Mouse (Mus musculus) liver, embryonic 14.5 days (tissue): ENCODE results near the gene Sf3b2. TPM values are rescaled to one million over a fixed set of nuclear protein-coding genes. Genes with fewer than 3 reads are reported as not detected.
A peak's percentile ranks its signal among the peaks of the same experiment; 100 is the strongest.

Experiments
- ATAC-seq: fragments of 200-750 bp; cut with Nextera tagmentation; 2 replicates; pipeline ENCODE4 v1.8.0; 2017; ENCODE audit warnings: moderate number of reproducible peaks, mild to moderate bottlenecking, moderate library complexity; ENCODE audit not compliant: insufficient read depth
- DNase-seq, 3 experiments: peaks; one replicate each; pipeline ENCODE4 v3.0.0-alpha.2; 2012 to 2013; ENCODE audit warnings: low read depth in 3 of 3, low spot score in 3 of 3
- H3K27ac ChIP-seq: fragments of 300-500 bp; sonication (generic); 2 replicates; pipeline ENCODE4 v1.5.1; 2014; ENCODE audit warnings: moderate library complexity, mild to moderate bottlenecking, control low read depth, inconsistent platforms
- H3K27me3 ChIP-seq: fragments of 300-500 bp; sonication (generic); 2 replicates; pipeline ENCODE4 v1.6.1; 2014; ENCODE audit warnings: mild to moderate bottlenecking, low read length, moderate library complexity; ENCODE audit not compliant: control insufficient read depth, insufficient read depth
- H3K36me3 ChIP-seq: fragments of 300-500 bp; sonication (generic); replicated peaks from 2 replicates; pipeline ENCODE4 v1.6.1; 2014; ENCODE audit warnings: low read depth; ENCODE audit not compliant: control insufficient read depth, insufficient read depth
- H3K4me1 ChIP-seq, 2 experiments: fragments of 200-500 bp in 1 of 2; fragments of 300-500 bp in 1 of 2; sonication (generic) in 1 of 2; replicated peaks; 2 replicates each; pipeline ENCODE4 v1.6.1; 2012 to 2014; ENCODE audit warnings: antibody characterized with exemption in 1 of 2, inconsistent platforms in 1 of 2, low read length in 1 of 2; ENCODE audit not compliant: control insufficient read depth in 2 of 2, insufficient read depth in 2 of 2
- H3K4me2 ChIP-seq: fragments of 300-500 bp; sonication (generic); 2 replicates; pipeline ENCODE4 v1.6.1; 2014; ENCODE audit warnings: low read depth, mild to moderate bottlenecking, control low read depth, moderate library complexity
- H3K4me3 ChIP-seq, 2 experiments: fragments of 200-500 bp in 1 of 2; fragments of 300-500 bp in 1 of 2; sonication (generic) in 1 of 2; 2 replicates each; pipeline ENCODE4 v1.5.1; 2012 to 2014; ENCODE audit warnings: low read depth in 2 of 2, low read length in 2 of 2, mild to moderate bottlenecking in 2 of 2, control low read depth in 1 of 2, inconsistent platforms in 1 of 2, moderate library complexity in 1 of 2; ENCODE audit not compliant: insufficient read depth in 1 of 2
- H3K9ac ChIP-seq: fragments of 300-500 bp; sonication (generic); replicated peaks from 2 replicates; pipeline ENCODE4 v1.6.1; 2014; ENCODE audit warnings: mild to moderate bottlenecking, control low read depth, moderate library complexity
- H3K9me3 ChIP-seq: fragments of 300-500 bp; sonication (generic); 2 replicates; pipeline ENCODE4 v1.6.1; 2016; ENCODE audit warnings: low read length, mixed read lengths; ENCODE audit not compliant: control insufficient read depth
- CTCF ChIP-seq: IDR thresholded peaks from 2 replicates; pipeline ENCODE4 v1.5.1; 2016; ENCODE audit warnings: antibody characterized with exemption, low read depth, control low read depth
- EP300 ChIP-seq: IDR thresholded peaks from 2 replicates; pipeline ENCODE4 v1.6.1; 2016; ENCODE audit warnings: antibody characterized with exemption, low read depth
- WGBS: fragments of 180-500 bp; shearing (Covaris S2); extraction: QIAGEN DNeasy Blood & Tissue Kit; methylation state at CpG from one replicate; pipeline ENCODE4 v1.1.7; 2014; ENCODE audit not compliant: insufficient replicate concordance; 5-methylcytosine and 5-hydroxymethylcytosine counted together
- polyA plus RNA-seq, 2 experiments: library from polyadenylated mRNA; depleted of rRNA in 1 of 2; stranded (reverse) in 1 of 2; unstranded in 1 of 2; fragments of >200 nt; fragmentation: Nextera tagmentation in 1 of 2; extraction: Ambion mirVana in 1 of 2; gene quantifications; 2 replicates each; pipeline versions ENCODE4 v1.2.1 to v1.2.3; 2012 to 2014

Gene Sf3b2
- polyA plus RNA-seq, 2 experiments = 52.5 to 98.4 TPM

DNA sequence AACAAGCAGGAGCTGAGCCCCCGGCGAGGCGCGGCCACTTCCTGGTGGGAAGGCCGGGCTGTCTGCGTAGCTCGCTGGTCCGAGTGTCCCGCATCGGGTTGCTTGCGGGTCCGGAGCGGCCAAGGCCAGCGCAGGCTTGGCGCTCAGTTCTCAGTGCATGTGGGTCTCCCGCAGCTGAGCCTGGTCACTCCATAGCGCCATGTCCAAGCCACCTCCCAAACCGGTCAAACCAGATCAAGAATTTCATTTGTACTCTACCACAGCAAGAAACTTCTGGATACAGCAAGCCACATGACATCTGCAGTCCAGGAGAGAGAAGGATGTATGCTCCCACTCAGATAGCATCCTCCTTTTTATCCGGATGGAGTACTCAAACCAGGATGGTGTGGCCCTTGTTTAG, 32.7 kb upstream of the Sf3b2 start:
- no peak for TF ChIP-seq EP300
- TF ChIP-seq CTCF = no peak
- H3K4me1 ChIP-seq = no peaks in the 10 kb centered on the region
- ATAC-seq = no peak
- DNase-seq = no peak
- no peaks in the 10 kb centered on the region for H3K36me3 ChIP-seq
- H3K4me2 ChIP-seq = no peak overlapping the region
- H3K27ac ChIP-seq = no peak overlapping the region
- H3K9ac ChIP-seq = no peak overlapping the region
- no peak overlapping the region for H3K4me3 ChIP-seq
- no peaks in the 10 kb centered on the region for H3K9me3 ChIP-seq
- no peaks in the 10 kb centered on the region for H3K27me3 ChIP-seq
- 72% methylated on average over 19 of the region's 19 CpGs for WGBS

DNA sequence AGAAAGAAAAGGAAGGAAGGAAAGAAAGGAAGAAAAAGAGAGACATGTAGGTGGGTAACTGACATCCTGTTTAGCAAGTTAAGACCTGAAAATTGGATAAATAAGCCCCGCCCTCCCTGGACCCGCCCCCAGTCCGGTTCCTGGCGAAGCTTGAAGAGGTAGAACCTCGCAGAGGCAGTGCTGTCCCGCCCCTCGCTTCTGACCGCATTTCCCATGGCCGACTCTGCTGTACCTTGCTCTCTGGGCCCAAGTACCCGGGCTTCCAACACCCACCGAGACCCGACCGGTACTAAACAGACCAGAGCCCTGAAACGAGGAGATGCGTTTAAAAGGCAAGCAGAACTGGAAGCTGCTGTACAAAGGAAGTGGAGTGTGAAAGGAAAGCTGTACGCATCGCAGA, 28.5 kb upstream of the Sf3b2 start:
- no peak overlapping the region for H3K9ac ChIP-seq
- H3K9me3 ChIP-seq = no peaks in the 10 kb centered on the region
- 39% methylated on average over 17 of the region's 17 CpGs for WGBS
- no peak for TF ChIP-seq EP300
- no peak for TF ChIP-seq CTCF
- no peak for DNase-seq
- no peaks in the 10 kb centered on the region for H3K36me3 ChIP-seq
- H3K27ac ChIP-seq = no peak overlapping the region
- ATAC-seq = no peak
- H3K27me3 ChIP-seq = no peaks in the 10 kb centered on the region
- H3K4me3 ChIP-seq = no peak overlapping the region
- H3K4me1 ChIP-seq = no peaks in the 10 kb centered on the region
- H3K4me2 ChIP-seq = no peak overlapping the region

DNA sequence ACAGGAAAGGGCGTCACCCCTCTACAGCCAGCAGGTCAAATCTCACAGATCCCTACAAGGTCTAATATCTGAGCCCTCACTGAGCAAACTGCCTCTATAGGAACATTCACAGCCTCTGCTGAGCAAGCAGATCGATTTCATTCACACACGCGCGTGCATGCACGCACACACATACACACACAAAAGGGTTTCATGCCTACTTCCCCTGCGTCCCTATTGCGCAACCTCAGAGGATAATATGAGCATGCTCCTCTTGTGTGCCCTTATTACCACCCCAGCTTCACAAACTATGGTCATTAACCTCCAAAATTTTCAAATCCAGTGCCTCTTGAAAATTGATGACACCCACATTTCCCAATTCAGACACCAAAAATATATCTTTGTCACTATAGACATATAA, 17.9 kb upstream of the Sf3b2 start:
- TF ChIP-seq EP300 = no peak
- no peak for TF ChIP-seq CTCF
- no peak overlapping the region for H3K27ac ChIP-seq
- no peak for DNase-seq

DNA sequence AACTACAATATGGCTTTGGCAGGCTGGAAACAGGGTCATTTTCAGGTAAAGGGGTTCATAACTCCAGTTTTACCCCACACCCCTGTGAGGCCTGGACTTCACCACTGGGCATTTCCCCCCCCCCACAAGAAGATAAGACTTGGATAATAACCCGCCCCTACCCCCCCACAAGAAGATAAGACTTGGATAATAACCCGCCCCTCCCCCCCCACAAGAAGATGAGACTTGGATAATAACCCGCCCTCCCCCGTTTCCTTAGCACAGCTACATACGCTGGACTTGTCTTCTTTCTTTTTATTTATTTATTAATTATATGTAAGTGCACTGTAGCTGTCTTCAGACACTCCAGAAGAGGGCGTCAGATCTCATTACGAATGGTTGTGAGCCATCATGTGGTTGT, 13.8 kb upstream of the Sf3b2 start:
- DNase-seq = peak in 2 of 3 experiments; percentile 16 to 27

More for the DNA sequence above, 17.9 kb upstream of the Sf3b2 start:
- 69% methylated on average over 8 of the region's 8 CpGs for WGBS
- no peak for ATAC-seq
- Histone ChIP-seq H3K4me3 (no peak overlapping the region), H3K27me3 (no peaks in the 10 kb centered on the region), H3K9me3 (no peaks in the 10 kb centered on the region), H3K4me2 (no peak overlapping the region), H3K4me1 (no peaks in the 10 kb centered on the region), H3K36me3 (no peaks in the 10 kb centered on the region), H3K9ac (no peak overlapping the region)

DNA sequence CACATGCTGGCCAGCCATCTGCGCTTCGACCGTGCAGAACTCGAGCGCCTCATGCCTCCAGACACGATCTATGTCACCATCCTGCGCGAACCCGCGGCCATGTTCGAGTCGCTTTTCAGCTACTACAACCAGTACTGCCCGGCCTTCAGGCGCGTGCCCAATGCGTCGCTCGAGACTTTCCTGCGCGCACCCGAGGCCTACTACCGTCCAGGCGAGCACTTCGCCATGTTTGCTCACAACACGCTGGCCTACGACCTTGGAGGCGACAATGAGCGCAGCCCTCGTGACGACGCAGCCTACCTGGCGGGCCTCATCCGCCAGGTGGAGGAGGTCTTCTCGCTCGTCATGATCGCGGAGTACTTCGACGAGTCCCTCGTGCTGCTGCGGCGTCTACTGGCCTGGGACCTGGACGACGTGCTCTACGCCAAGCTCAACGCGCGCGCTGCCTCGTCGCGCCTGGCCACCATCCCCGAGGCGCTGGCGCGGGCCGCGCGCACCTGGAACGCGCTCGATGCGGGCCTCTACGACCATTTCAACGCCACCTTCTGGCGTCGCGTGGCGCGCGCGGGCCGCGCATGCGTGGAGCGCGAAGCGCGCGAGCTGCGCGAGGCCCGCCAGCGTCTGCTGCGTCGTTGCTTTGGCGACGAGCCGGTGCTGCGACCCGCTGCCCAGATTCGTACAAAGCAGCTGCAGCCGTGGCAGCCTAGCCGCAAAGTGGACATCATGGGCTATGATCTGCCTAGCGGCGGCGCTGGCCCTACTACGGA, 11.9 kb upstream of the Sf3b2 start:
- 32% methylated on average over 98 of the region's 98 CpGs for WGBS
- ATAC-seq (no peak), DNase-seq (no peak)
- Histone ChIP-seq H3K27ac (no peak overlapping the region), H3K4me3 (peak overlapping the region in 1 of 2 experiments; percentile 17; a peak in 1 of 4 replicates), H3K36me3 (no peaks in the 10 kb centered on the region), H3K4me2 (peak overlapping the region; percentile 28), H3K27me3 (peaks cover 16% of the 10 kb centered on the region), H3K4me1 (no peaks in the 10 kb centered on the region), H3K9ac (no peak overlapping the region), H3K9me3 (no peaks in the 10 kb centered on the region)
- TF ChIP-seq CTCF (no peak), EP300 (no peak)

More for the DNA sequence above, 13.8 kb upstream of the Sf3b2 start:
- Histone ChIP-seq H3K9me3 (no peaks in the 10 kb centered on the region), H3K4me2 (no peak overlapping the region), H3K36me3 (no peaks in the 10 kb centered on the region), H3K27me3 (peaks cover 16% of the 10 kb centered on the region), H3K9ac (no peak overlapping the region), H3K4me3 (no peak overlapping the region), H3K27ac (no peak overlapping the region), H3K4me1 (no peaks in the 10 kb centered on the region)
- no peak for TF ChIP-seq CTCF
- no peak for TF ChIP-seq EP300
- WGBS = 72% methylated on average over 7 of the region's 7 CpGs
- no peak for ATAC-seq
